Mouse (Mus musculus) embryonic facial prominence, embryonic 15.5 days (tissue): ENCODE data around the gene Sync. TPM values are rescaled to one million over a fixed set of nuclear protein-coding genes. Genes with fewer than 3 reads are reported as not detected.

Experiments used
- ATAC-seq: fragments of 200-750 bp; cut with Nextera tagmentation; 2 replicates; pipeline ENCODE4 v1.8.0; 2017; ENCODE audit warnings: low read depth, moderate TSS enrichment; ENCODE audit not compliant: insufficient number of reproducible peaks, low FRiP score, low TSS enrichment
- H3K27ac ChIP-seq: fragments of 300-500 bp; sonication (generic); replicated peaks from 2 replicates; pipeline ENCODE4 v1.5.1; 2015; ENCODE audit warnings: mild to moderate bottlenecking, inconsistent platforms
- H3K27me3 ChIP-seq: fragments of 300-500 bp; sonication (generic); 2 replicates; pipeline ENCODE4 v1.6.1; 2015; ENCODE audit warnings: inconsistent platforms
- H3K36me3 ChIP-seq: fragments of 300-500 bp; sonication (generic); 2 replicates; pipeline ENCODE4 v1.6.1; 2015; ENCODE audit warnings: mild to moderate bottlenecking, inconsistent platforms
- H3K4me1 ChIP-seq: fragments of 300-500 bp; sonication (generic); 2 replicates; pipeline ENCODE4 v1.6.1; 2015; ENCODE audit warnings: inconsistent platforms
- H3K4me2 ChIP-seq: fragments of 300-500 bp; sonication (generic); replicated peaks from 2 replicates; pipeline ENCODE4 v1.6.1; 2015; ENCODE audit warnings: mild to moderate bottlenecking, inconsistent platforms
- H3K4me3 ChIP-seq: fragments of 300-500 bp; sonication (generic); replicated peaks from 2 replicates; pipeline ENCODE4 v1.5.1; 2015; ENCODE audit warnings: mild to moderate bottlenecking, inconsistent platforms
- H3K9ac ChIP-seq: fragments of 300-500 bp; sonication (generic); 2 replicates; pipeline ENCODE4 v1.6.1; 2015; ENCODE audit warnings: inconsistent platforms
- H3K9me3 ChIP-seq: fragments of 300-500 bp; sonication (generic); replicated peaks from 2 replicates; pipeline ENCODE4 v1.6.1; 2016; ENCODE audit warnings: inconsistent platforms
- WGBS: fragments of 180-500 bp; shearing (Covaris S2); methylation state at CpG from one replicate; pipeline ENCODE4 v1.1.7; 2015; 5-methylcytosine and 5-hydroxymethylcytosine counted together
- polyA plus RNA-seq: library from polyadenylated mRNA; unstranded; fragments of >200 nt; fragmentation: Nextera tagmentation; extraction: Ambion mirVana; gene quantifications from 2 replicates; pipeline ENCODE4 v1.2.1, GENCODE M21; 2015

Sync gene
- 4.9 and 6.9 TPM in 2 replicates for polyA plus RNA-seq

GRCm38 (mm10) chr4:129287472-129287981 is at the start of gene Sync:
Sync (plus strand) TSS chr4:129287617.
- 0 out of 2 replicates have a peak, but pooled peaks cover 8% of the 10 kb centered on the region for H3K27me3 ChIP-seq
- H3K4me3 ChIP-seq: peak within 1 kb of the TSS; percentile 49
- H3K4me2 ChIP-seq: peak within 1 kb of the TSS; percentile 83
- under 1% methylated on average over 53 of the region's 53 CpGs for WGBS
- no peaks in the 10 kb centered on the region for H3K9me3 ChIP-seq
- H3K36me3 ChIP-seq: no peaks in the 10 kb centered on the region
- peak; percentile 66 for ATAC-seq
- peak within 1 kb of the TSS; percentile 77 for H3K27ac ChIP-seq
- H3K9ac ChIP-seq: peak within 1 kb of the TSS; percentile 28
- peaks cover 22% of the 10 kb centered on the region for H3K4me1 ChIP-seq

GRCm38 (mm10) chr4:129237843-129238441 is 49.5 kb upstream of the Sync start:
- peak overlapping the region; percentile 96 for H3K4me2 ChIP-seq
- H3K9ac ChIP-seq: peak overlapping the region; percentile 55
- no peaks in the 10 kb centered on the region for H3K27me3 ChIP-seq
- ATAC-seq: no peak
- H3K9me3 ChIP-seq: no peaks in the 10 kb centered on the region
- H3K4me1 ChIP-seq: peaks cover 72% of the 10 kb centered on the region
- WGBS: 7% methylated on average over 21 of the region's 21 CpGs
- H3K4me3 ChIP-seq: peak overlapping the region; percentile 70
- H3K36me3 ChIP-seq: no peaks in the 10 kb centered on the region
- H3K27ac ChIP-seq: peak overlapping the region; percentile 72

GRCm38 (mm10) chr4:129238579-129239016 is 48.8 kb upstream of the Sync start:
- H3K27ac ChIP-seq: peak overlapping the region; percentile 72
- 0% methylated on average over 23 of the region's 23 CpGs for WGBS

DNA sequence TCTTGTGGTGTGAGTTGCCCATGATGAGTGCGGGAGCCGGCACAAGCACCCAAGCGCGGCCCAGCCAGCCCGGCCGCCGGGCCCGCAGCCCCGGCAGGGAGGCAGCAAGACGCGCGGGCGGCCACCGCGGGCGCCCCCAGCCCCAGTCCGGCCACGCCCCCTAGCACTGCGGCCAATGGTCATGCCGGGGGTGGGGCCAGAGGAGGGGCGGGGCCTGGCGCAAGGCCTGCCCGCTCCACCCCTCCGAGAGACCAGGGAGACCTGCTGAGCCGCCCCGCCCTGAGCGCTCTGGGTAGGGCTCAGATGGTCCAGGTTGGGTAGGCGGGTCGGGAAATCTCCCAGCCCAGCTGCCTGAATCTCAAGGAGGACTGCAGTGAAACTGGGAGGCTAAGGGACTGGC is 48.3 kb upstream of the Sync start:
- 0% methylated on average over 28 of the region's 29 CpGs for WGBS
- peak overlapping the region; percentile 96 for H3K4me2 ChIP-seq
- H3K27ac ChIP-seq: peak overlapping the region; percentile 72
- peak overlapping the region; percentile 55 for H3K9ac ChIP-seq
- peak overlapping the region; percentile 70 for H3K4me3 ChIP-seq
- H3K27me3 ChIP-seq: no peaks in the 10 kb centered on the region
- no peaks in the 10 kb centered on the region for H3K36me3 ChIP-seq
- peaks cover 69% of the 10 kb centered on the region for H3K4me1 ChIP-seq
- H3K9me3 ChIP-seq: no peaks in the 10 kb centered on the region
- peak; percentile 84 for ATAC-seq

More at GRCm38 (mm10) chr4:129238579-129239016, 48.8 kb upstream of the Sync start:
- H3K9ac ChIP-seq: peak overlapping the region; percentile 55
- peak overlapping the region; percentile 70 for H3K4me3 ChIP-seq
- ATAC-seq: peak; percentile 12
- no peaks in the 10 kb centered on the region for H3K27me3 ChIP-seq
- H3K9me3 ChIP-seq: no peaks in the 10 kb centered on the region
- H3K36me3 ChIP-seq: no peaks in the 10 kb centered on the region
- peak overlapping the region; percentile 96 for H3K4me2 ChIP-seq
- peaks cover 69% of the 10 kb centered on the region for H3K4me1 ChIP-seq

DNA sequence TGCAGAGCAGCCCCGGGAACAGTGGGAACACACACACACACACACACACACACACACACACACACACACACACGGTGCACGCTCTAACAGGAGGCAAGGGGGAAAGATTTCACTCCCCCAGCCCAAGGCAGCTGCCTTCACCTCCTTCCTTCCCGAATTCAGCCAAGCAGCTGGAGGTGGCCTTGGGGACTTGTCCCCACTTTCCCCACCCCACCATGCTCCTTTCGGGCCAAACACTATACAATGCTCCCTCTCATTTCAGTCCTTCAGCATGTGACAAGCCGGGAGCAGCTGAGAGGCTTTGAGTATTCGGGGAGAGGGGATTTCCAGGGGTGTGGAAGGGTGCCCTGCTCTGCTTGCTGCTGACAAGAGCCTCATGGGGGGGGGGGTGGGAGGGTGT is 45.5 kb upstream of the Sync start:
- no peak overlapping the region for H3K4me2 ChIP-seq
- no peak overlapping the region for H3K4me3 ChIP-seq
- peaks cover 63% of the 10 kb centered on the region for H3K4me1 ChIP-seq
- H3K27ac ChIP-seq: peak overlapping the region; percentile 79
- H3K27me3 ChIP-seq: 0 out of 2 replicates have a peak, but pooled peaks cover 4% of the 10 kb centered on the region
- no peak overlapping the region for H3K9ac ChIP-seq
- WGBS: 15% methylated on average over 7 of the region's 7 CpGs
- 0 out of 2 replicates have a peak, but pooled peaks have one; percentile 8 for ATAC-seq
- no peaks in the 10 kb centered on the region for H3K36me3 ChIP-seq
- H3K9me3 ChIP-seq: no peaks in the 10 kb centered on the region

DNA sequence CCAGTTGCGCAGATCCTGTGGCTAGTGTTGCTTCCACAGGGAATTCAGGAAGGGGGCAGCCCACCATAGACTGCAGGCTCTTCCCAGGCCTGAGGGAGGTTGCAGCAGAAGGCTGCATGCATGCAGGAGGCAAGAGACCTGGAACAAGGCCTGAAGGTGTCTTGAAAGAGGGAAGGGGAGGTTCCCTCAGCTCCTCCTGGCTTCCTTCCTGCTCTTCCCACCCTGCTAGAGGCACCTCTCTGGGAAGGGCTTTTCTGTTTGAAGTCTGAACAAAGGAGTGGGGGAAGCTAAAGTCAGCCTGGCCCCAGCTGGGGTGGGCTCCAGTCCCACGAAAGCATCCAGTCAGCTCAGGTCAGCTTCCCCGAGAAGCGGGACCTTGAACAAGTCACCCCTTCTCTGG is 45.1 kb upstream of the Sync start:
- Histone ChIP-seq H3K4me1 (peaks cover 63% of the 10 kb centered on the region), H3K9me3 (no peaks in the 10 kb centered on the region), H3K4me3 (no peak overlapping the region), H3K36me3 (no peaks in the 10 kb centered on the region), H3K9ac (no peak overlapping the region), H3K4me2 (no peak overlapping the region), H3K27ac (peak overlapping the region; percentile 79), H3K27me3 (0 out of 2 replicates have a peak, but pooled peaks cover 4% of the 10 kb centered on the region)
- 0 out of 2 replicates have a peak, but pooled peaks have one; percentile 6 for ATAC-seq
- WGBS: 28% methylated on average over 4 of the region's 4 CpGs

GRCm38 (mm10) chr4:129242761-129243160 is 44.7 kb upstream of the Sync start:
- no peak overlapping the region for H3K4me3 ChIP-seq
- H3K9ac ChIP-seq: no peak overlapping the region
- H3K27ac ChIP-seq: peak overlapping the region; percentile 79
- no peaks in the 10 kb centered on the region for H3K9me3 ChIP-seq
- H3K36me3 ChIP-seq: no peaks in the 10 kb centered on the region
- H3K4me2 ChIP-seq: no peak overlapping the region
- H3K4me1 ChIP-seq: peaks cover 63% of the 10 kb centered on the region
- 30% methylated on average over 4 of the region's 4 CpGs for WGBS
- peaks cover 6% of the 10 kb centered on the region; the same call in 1 of the 2 replicates for H3K27me3 ChIP-seq
- no peak for ATAC-seq

DNA sequence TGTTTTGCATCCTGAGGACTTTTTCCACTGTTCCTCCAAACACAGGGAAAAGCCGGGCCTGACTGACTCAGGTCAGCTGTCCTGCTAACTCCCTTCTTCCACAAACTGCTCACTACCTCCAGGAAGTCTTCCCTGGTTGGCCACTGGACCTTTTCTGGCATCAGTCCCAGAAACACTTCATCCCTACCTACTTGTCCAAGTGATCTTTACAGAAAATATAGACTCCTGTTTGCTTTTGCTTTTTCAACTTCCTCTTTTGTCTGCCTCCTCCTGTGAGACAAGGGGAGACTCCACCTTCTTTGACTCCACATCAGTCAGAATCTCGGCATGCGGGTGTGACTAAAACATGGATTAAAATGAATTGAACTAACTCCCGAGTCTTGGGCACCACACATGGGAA is 42.6 kb upstream of the Sync start:
- Histone ChIP-seq H3K4me3 (no peak overlapping the region), H3K27ac (no peak overlapping the region), H3K27me3 (peaks cover 9% of the 10 kb centered on the region; the same call in 1 of the 2 replicates), H3K4me1 (peaks cover 59% of the 10 kb centered on the region), H3K9ac (no peak overlapping the region), H3K4me2 (no peak overlapping the region), H3K9me3 (no peaks in the 10 kb centered on the region), H3K36me3 (no peaks in the 10 kb centered on the region)
- ATAC-seq: no peak
- 45% methylated on average over 4 of the region's 4 CpGs for WGBS

DNA sequence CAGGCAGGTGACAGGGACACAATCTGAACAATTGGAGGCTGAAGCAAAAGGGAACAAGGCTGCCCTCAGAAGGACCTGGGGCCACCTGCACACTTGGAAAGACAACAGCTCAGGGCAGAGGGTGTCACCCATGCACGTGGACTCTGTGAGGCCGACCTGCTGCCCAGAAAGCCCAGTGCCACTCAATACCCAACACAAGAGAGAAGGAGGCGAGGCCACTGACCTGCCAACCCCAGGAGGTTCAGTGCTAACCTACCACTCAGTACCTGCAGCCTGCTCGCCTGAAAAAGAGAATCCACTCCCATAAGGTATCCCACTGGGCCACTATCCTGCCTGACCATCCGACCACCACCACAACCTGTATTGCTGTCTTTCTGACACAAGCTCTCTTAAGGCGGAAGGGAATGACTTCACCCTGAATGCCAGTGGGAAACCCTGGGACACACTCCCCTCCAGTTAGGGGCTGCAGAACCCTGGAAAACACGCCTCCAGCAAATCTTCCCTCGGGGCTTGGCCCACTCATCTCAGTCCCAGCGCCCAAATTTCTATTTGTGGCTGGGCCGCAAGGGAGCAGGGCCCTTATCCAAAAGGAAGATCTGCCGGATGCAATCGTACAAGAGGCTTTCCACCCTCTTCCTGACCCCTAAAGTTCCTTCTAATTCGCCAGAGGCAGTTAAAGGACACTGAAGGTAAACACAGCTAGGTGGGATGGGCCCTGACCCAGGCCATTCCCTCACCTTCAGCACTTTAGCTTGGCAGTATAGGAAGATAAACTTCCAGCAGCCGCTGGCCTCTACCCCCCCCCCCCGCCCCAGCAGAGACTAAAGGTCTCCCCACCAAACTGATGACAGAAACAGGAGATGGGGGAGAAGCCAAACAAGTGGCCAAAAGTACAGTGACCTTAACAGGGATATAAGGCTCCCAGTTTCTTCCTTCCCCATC is 40.8 kb upstream of the Sync start:
- Histone ChIP-seq H3K27me3 (peaks cover 12% of the 10 kb centered on the region; the same call in 1 of the 2 replicates), H3K4me3 (peak overlapping the region; percentile 67)

GRCm38 (mm10) chr4:129247381-129248242 is 39.8 kb upstream of the Sync start:
- no peak for ATAC-seq
- 9% methylated on average over 24 of the region's 24 CpGs for WGBS
- Histone ChIP-seq H3K27ac (peak overlapping the region; percentile 68), H3K9me3 (no peaks in the 10 kb centered on the region), H3K4me3 (peak overlapping the region; percentile 67), H3K4me1 (peaks cover 55% of the 10 kb centered on the region), H3K4me2 (peak overlapping the region; percentile 93), H3K27me3 (peaks cover 12% of the 10 kb centered on the region; the same call in 1 of the 2 replicates), H3K36me3 (no peaks in the 10 kb centered on the region), H3K9ac (peak overlapping the region; percentile 68)

More for the DNA sequence above, 40.8 kb upstream of the Sync start:
- no peaks in the 10 kb centered on the region for H3K36me3 ChIP-seq
- ATAC-seq: no peak
- H3K4me2 ChIP-seq: peak overlapping the region; percentile 93
- H3K9ac ChIP-seq: no peak overlapping the region
- no peak overlapping the region for H3K27ac ChIP-seq
- no peaks in the 10 kb centered on the region for H3K9me3 ChIP-seq
- peaks cover 63% of the 10 kb centered on the region for H3K4me1 ChIP-seq
- 46% methylated on average over 15 of the region's 15 CpGs for WGBS
